Mouse (Mus musculus) stomach, embryonic 15.5 days (tissue): Measurements from ENCODE around the gene Nop2. TPM values are rescaled to one million over a fixed set of nuclear protein-coding genes. Genes with fewer than 3 reads are reported as not detected.
A peak's percentile ranks its signal among the peaks of the same experiment; 100 is the strongest.

Experiments
- ATAC-seq: fragments of 200-750 bp; cut with Nextera tagmentation; 2 replicates; pipeline ENCODE4 v1.8.0; 2017; ENCODE audit warnings: low read depth, moderate number of reproducible peaks, moderate TSS enrichment; ENCODE audit not compliant: insufficient read depth, low FRiP score
- H3K27ac ChIP-seq: fragments of 300-500 bp; sonication (generic); 2 replicates; pipeline ENCODE4 v1.5.1; 2015; ENCODE audit warnings: mild to moderate bottlenecking, inconsistent platforms
- H3K27me3 ChIP-seq: fragments of 300-500 bp; sonication (generic); replicated peaks from 2 replicates; pipeline ENCODE4 v1.6.1; 2015; ENCODE audit warnings: inconsistent platforms
- H3K36me3 ChIP-seq: fragments of 300-500 bp; sonication (generic); 2 replicates; pipeline ENCODE4 v1.6.1; 2015; ENCODE audit warnings: inconsistent platforms
- H3K4me1 ChIP-seq: fragments of 300-500 bp; sonication (generic); 2 replicates; pipeline ENCODE4 v1.6.1; 2015; ENCODE audit warnings: inconsistent platforms
- H3K4me2 ChIP-seq: fragments of 300-500 bp; sonication (generic); 2 replicates; pipeline ENCODE4 v1.6.1; 2015; ENCODE audit warnings: mild to moderate bottlenecking, inconsistent platforms
- H3K4me3 ChIP-seq: fragments of 300-500 bp; sonication (generic); replicated peaks from 2 replicates; pipeline ENCODE4 v1.5.1; 2015; ENCODE audit warnings: inconsistent platforms
- H3K9ac ChIP-seq: fragments of 300-500 bp; sonication (generic); 2 replicates; pipeline ENCODE4 v1.6.1; 2015; ENCODE audit warnings: inconsistent platforms
- H3K9me3 ChIP-seq: fragments of 300-500 bp; sonication (generic); 2 replicates; pipeline ENCODE4 v1.6.1; 2016; ENCODE audit warnings: inconsistent platforms
- WGBS: fragments of 180-500 bp; shearing (Covaris S2); methylation state at CpG from one replicate; pipeline ENCODE4 v1.1.7; 2015; 5-methylcytosine and 5-hydroxymethylcytosine counted together
- polyA plus RNA-seq: library from polyadenylated mRNA; unstranded; fragments of >200 nt; fragmentation: Nextera tagmentation; extraction: Ambion mirVana; gene quantifications from 2 replicates; pipeline ENCODE4 v1.2.1, GENCODE M21; 2015

The Nop2 gene
- polyA plus RNA-seq, 1 experiment from 2014 or later: 55.6 TPM

GRCm38 (mm10) chr6:125119387-125119786, 12.3 kb upstream of the Nop2 start:
- no peak overlapping the region for H3K9ac ChIP-seq
- H3K36me3 ChIP-seq: peaks cover 80% of the 10 kb centered on the region
- ATAC-seq: no peak
- H3K4me2 ChIP-seq: no peak overlapping the region
- H3K4me3 ChIP-seq: no peak overlapping the region
- no peaks in the 10 kb centered on the region for H3K4me1 ChIP-seq
- H3K9me3 ChIP-seq: no peaks in the 10 kb centered on the region
- no peaks in the 10 kb centered on the region for H3K27me3 ChIP-seq
- 90% methylated on average over 8 of the region's 8 CpGs for WGBS
- no peak overlapping the region for H3K27ac ChIP-seq

GRCm38 (mm10) chr6:125128724-125129123, 3.0 kb upstream of the Nop2 start:
- H3K4me3 ChIP-seq: no peak overlapping the region
- H3K27me3 ChIP-seq: no peaks in the 10 kb centered on the region
- peaks cover 7% of the 10 kb centered on the region; the same call in 1 of the 2 replicates for H3K4me1 ChIP-seq
- H3K4me2 ChIP-seq: no peak overlapping the region
- no peak overlapping the region for H3K9ac ChIP-seq
- 87% methylated on average over 12 of the region's 12 CpGs for WGBS
- ATAC-seq: no peak
- peaks cover 49% of the 10 kb centered on the region for H3K36me3 ChIP-seq
- no peak overlapping the region for H3K27ac ChIP-seq
- no peaks in the 10 kb centered on the region for H3K9me3 ChIP-seq

- no peak overlapping the region for H3K9ac ChIP-seq
- H3K4me3 ChIP-seq: no peak overlapping the region
- H3K4me1 ChIP-seq: peaks cover 7% of the 10 kb centered on the region; the same call in 1 of the 2 replicates
- no peak overlapping the region for H3K4me2 ChIP-seq
- WGBS: 92% methylated on average over 20 of the region's 20 CpGs
- H3K27ac ChIP-seq: no peak overlapping the region
- ATAC-seq: no peak
- no peaks in the 10 kb centered on the region for H3K9me3 ChIP-seq
- peaks cover 49% of the 10 kb centered on the region for H3K36me3 ChIP-seq
- no peaks in the 10 kb centered on the region for H3K27me3 ChIP-seq
These were observed 1.9 kb upstream of the Nop2 start for GRCm38 (mm10) chr6:125129710-125130402.

GRCm38 (mm10) chr6:125132470-125132869, 761 bp downstream of the Nop2 start:
- Histone ChIP-seq H3K9me3 (no peaks in the 10 kb centered on the region), H3K4me2 (peak overlapping the region; percentile 81), H3K27ac (0 out of 2 replicates have a peak overlapping the region, but pooled peaks have one; percentile 21), H3K36me3 (peaks cover 56% of the 10 kb centered on the region), H3K9ac (peak overlapping the region; percentile 78), H3K4me1 (peaks cover 7% of the 10 kb centered on the region; the same call in 1 of the 2 replicates), H3K4me3 (peak overlapping the region; percentile 84), H3K27me3 (no peaks in the 10 kb centered on the region)
- WGBS: 4% methylated on average over 11 of the region's 11 CpGs
- ATAC-seq: no peak

- ATAC-seq: no peak
- no peak overlapping the region for H3K27ac ChIP-seq
These were observed 5.4 kb downstream of the Nop2 start for GRCm38 (mm10) chr6:125137002-125137671.

GRCm38 (mm10) chr6:125139747-125140146, 8.0 kb downstream of the Nop2 start:
- no peaks in the 10 kb centered on the region for H3K9me3 ChIP-seq
- H3K27me3 ChIP-seq: no peaks in the 10 kb centered on the region
- H3K4me2 ChIP-seq: no peak overlapping the region
- H3K36me3 ChIP-seq: peaks cover 71% of the 10 kb centered on the region
- 93% methylated on average over 7 of the region's 7 CpGs for WGBS
- H3K27ac ChIP-seq: no peak overlapping the region
- ATAC-seq: no peak
- no peak overlapping the region for H3K4me3 ChIP-seq
- H3K4me1 ChIP-seq: peaks cover 4% of the 10 kb centered on the region
- H3K9ac ChIP-seq: no peak overlapping the region

More at GRCm38 (mm10) chr6:125137002-125137671, 5.4 kb downstream of the Nop2 start:
- no peak overlapping the region for H3K4me2 ChIP-seq
- H3K4me1 ChIP-seq: peaks cover 4% of the 10 kb centered on the region; the same call in 1 of the 2 replicates
- WGBS: 90% methylated on average over 19 of the region's 19 CpGs
- H3K9ac ChIP-seq: no peak overlapping the region
- H3K36me3 ChIP-seq: peaks cover 76% of the 10 kb centered on the region
- no peaks in the 10 kb centered on the region for H3K9me3 ChIP-seq
- H3K27me3 ChIP-seq: no peaks in the 10 kb centered on the region
- no peak overlapping the region for H3K4me3 ChIP-seq

GRCm38 (mm10) chr6:125142436-125142835, 10.7 kb downstream of the Nop2 start:
- ATAC-seq: no peak
- Histone ChIP-seq H3K9ac (no peak overlapping the region), H3K9me3 (no peaks in the 10 kb centered on the region), H3K27me3 (no peaks in the 10 kb centered on the region), H3K36me3 (peaks cover 48% of the 10 kb centered on the region), H3K4me2 (no peak overlapping the region), H3K27ac (no peak overlapping the region), H3K4me1 (peaks cover 26% of the 10 kb centered on the region), H3K4me3 (no peak overlapping the region)
- 86% methylated on average over 8 of the region's 8 CpGs for WGBS

- Histone ChIP-seq H3K36me3 (peaks cover 44% of the 10 kb centered on the region), H3K4me3 (no peak overlapping the region), H3K27me3 (no peaks in the 10 kb centered on the region), H3K4me1 (peaks cover 30% of the 10 kb centered on the region), H3K9me3 (no peaks in the 10 kb centered on the region), H3K4me2 (no peak overlapping the region), H3K27ac (no peak overlapping the region), H3K9ac (no peak overlapping the region)
- no peak for ATAC-seq
- WGBS: 71% methylated on average over 3 of the region's 3 CpGs
These were observed 11.4 kb downstream of the Nop2 start for GRCm38 (mm10) chr6:125143128-125143527.

GRCm38 (mm10) chr6:125143904-125144303, 12.2 kb downstream of the Nop2 start:
- Histone ChIP-seq H3K4me3 (no peak overlapping the region), H3K9ac (no peak overlapping the region), H3K4me2 (no peak overlapping the region), H3K9me3 (no peaks in the 10 kb centered on the region), H3K27ac (no peak overlapping the region), H3K27me3 (no peaks in the 10 kb centered on the region), H3K4me1 (peaks cover 38% of the 10 kb centered on the region), H3K36me3 (peaks cover 39% of the 10 kb centered on the region)
- 78% methylated on average over 9 of the region's 9 CpGs for WGBS
- no peak for ATAC-seq

- Histone ChIP-seq H3K4me2 (peak within 1 kb of the TSS; percentile 79), H3K4me3 (peak within 1 kb of the TSS; percentile 63), H3K4me1 (peaks cover 44% of the 10 kb centered on the region), H3K9ac (peak within 1 kb of the TSS; percentile 47), H3K36me3 (peaks cover 28% of the 10 kb centered on the region), H3K27ac (peak within 1 kb of the TSS; percentile 86), H3K27me3 (no peaks in the 10 kb centered on the region), H3K9me3 (no peaks in the 10 kb centered on the region)
- WGBS: 1% methylated on average over 16 of the region's 16 CpGs
- peak; percentile 88 for ATAC-seq
These were observed 13.3 kb downstream of the Nop2 start, which contains the start of gene Iffo1 for GRCm38 (mm10) chr6:125145001-125145400. TSS of gene Iffo1 (plus strand) at chr6:125145241.

GRCm38 (mm10) chr6:125145479-125145951, 13.8 kb downstream of the Nop2 start:
- Histone ChIP-seq H3K4me1 (peaks cover 44% of the 10 kb centered on the region), H3K36me3 (peaks cover 24% of the 10 kb centered on the region), H3K4me2 (peak overlapping the region; percentile 79), H3K9me3 (no peaks in the 10 kb centered on the region), H3K4me3 (peak overlapping the region; percentile 63), H3K27me3 (no peaks in the 10 kb centered on the region), H3K9ac (peak overlapping the region; percentile 47), H3K27ac (peak overlapping the region; percentile 86)
- peak; percentile 50; the same call in 1 of the 2 replicates for ATAC-seq
- WGBS: 6% methylated on average over 35 of the region's 35 CpGs

- Histone ChIP-seq H3K4me2 (peak overlapping the region; percentile 79), H3K9me3 (no peaks in the 10 kb centered on the region), H3K4me1 (peaks cover 44% of the 10 kb centered on the region), H3K27ac (0 out of 2 replicates have a peak overlapping the region, but pooled peaks have one; percentile 7), H3K27me3 (no peaks in the 10 kb centered on the region), H3K36me3 (peaks cover 20% of the 10 kb centered on the region), H3K9ac (no peak overlapping the region), H3K4me3 (peak overlapping the region; percentile 63)
- no peak for ATAC-seq
- 54% methylated on average over 7 of the region's 7 CpGs for WGBS
These were observed 14.4 kb downstream of the Nop2 start for GRCm38 (mm10) chr6:125146148-125146547.
